Mouse (Mus musculus) embryonic facial prominence, embryonic 11.5 days (tissue): ENCODE results near the gene Vmn2r27. TPM values are rescaled to one million over a fixed set of nuclear protein-coding genes. Genes with fewer than 3 reads are reported as not detected.

ENCODE experiments used
- ATAC-seq: fragments of 200-750 bp; cut with Nextera tagmentation; replicated peaks from 2 replicates; pipeline ENCODE4 v1.8.0; 2017; ENCODE audit warnings: low read depth; ENCODE audit not compliant: insufficient number of reproducible peaks, low FRiP score, low TSS enrichment
- DNase-seq: peaks from one replicate; pipeline ENCODE4 v3.0.0-alpha.2; 2015; ENCODE audit warnings: low spot score
- H3K27ac ChIP-seq: fragments of 300-500 bp; sonication (generic); replicated peaks from 2 replicates; pipeline ENCODE4 v1.5.1; 2014; ENCODE audit warnings: mild to moderate bottlenecking, low read depth, low read length, control low read depth
- H3K27me3 ChIP-seq: fragments of 300-500 bp; sonication (generic); 2 replicates; pipeline ENCODE4 v1.6.1; 2014; ENCODE audit warnings: mild to moderate bottlenecking, low read length, moderate library complexity, mixed read lengths; ENCODE audit not compliant: control insufficient read depth, insufficient read depth
- H3K36me3 ChIP-seq: fragments of 300-500 bp; sonication (generic); replicated peaks from 2 replicates; pipeline ENCODE4 v1.6.1; 2014; ENCODE audit warnings: low read depth, mild to moderate bottlenecking, low read length, moderate library complexity, mixed read lengths; ENCODE audit not compliant: control insufficient read depth, insufficient read depth
- H3K4me1 ChIP-seq: fragments of 300-500 bp; sonication (generic); 2 replicates; pipeline ENCODE4 v1.6.1; 2014; ENCODE audit warnings: low read length, mixed read lengths; ENCODE audit not compliant: control insufficient read depth, insufficient read depth
- H3K4me2 ChIP-seq: fragments of 300-500 bp; sonication (generic); 2 replicates; pipeline ENCODE4 v1.6.1; 2014; ENCODE audit warnings: low read depth, mild to moderate bottlenecking, control low read depth, low read length, moderate library complexity
- H3K4me3 ChIP-seq: fragments of 300-500 bp; sonication (generic); 2 replicates; pipeline ENCODE4 v1.5.1; 2014; ENCODE audit warnings: low read depth, low read length, control low read depth
- H3K9ac ChIP-seq: fragments of 300-500 bp; sonication (generic); replicated peaks from 2 replicates; pipeline ENCODE4 v1.6.1; 2014; ENCODE audit warnings: mild to moderate bottlenecking, control low read depth, low read length
- H3K9me3 ChIP-seq: fragments of 300-500 bp; sonication (generic); replicated peaks from 2 replicates; pipeline ENCODE4 v1.6.1; 2016; ENCODE audit warnings: mild to moderate bottlenecking, low read length, inconsistent platforms, mixed read lengths; ENCODE audit not compliant: control insufficient read depth
- WGBS: fragments of 180-500 bp; shearing (Covaris S2); extraction: QIAGEN DNeasy Blood & Tissue Kit; methylation state at CpG from one replicate; pipeline ENCODE4 v1.1.7; 2014; 5-methylcytosine and 5-hydroxymethylcytosine counted together
- polyA plus RNA-seq: library from polyadenylated mRNA; unstranded; fragments of >200 nt; fragmentation: Nextera tagmentation; extraction: Ambion mirVana; gene quantifications from 2 replicates; pipeline ENCODE4 v1.2.1, GENCODE M21; 2014

Vmn2r27 gene
- not detected in 2 replicates for polyA plus RNA-seq

- no peak within 1 kb of the TSS for H3K27ac ChIP-seq
- no peak for DNase-seq
- H3K9me3 ChIP-seq = no peaks in the 10 kb centered on the region
- no peak within 1 kb of the TSS for H3K9ac ChIP-seq
- no peaks in the 10 kb centered on the region for H3K36me3 ChIP-seq
- no peaks in the 10 kb centered on the region for H3K4me1 ChIP-seq
- ATAC-seq = no peak
- H3K27me3 ChIP-seq = no peaks in the 10 kb centered on the region
- no peak within 1 kb of the TSS for H3K4me3 ChIP-seq
- WGBS = 83% methylated on average over 1 of the region's 1 CpGs
- no peak within 1 kb of the TSS for H3K4me2 ChIP-seq
Measured at GRCm38 (mm10) chr6:124231756-124232155, at the start of gene Vmn2r27. Gene Vmn2r27, minus strand, starts transcription at chr6:124231856.

GRCm38 (mm10) chr6:124278291-124278690 lies 46.6 kb upstream of the Vmn2r27 start:
- no peak for ATAC-seq
- H3K27ac ChIP-seq = no peak overlapping the region
- no peaks in the 10 kb centered on the region for H3K27me3 ChIP-seq
- DNase-seq = no peak
- H3K4me3 ChIP-seq = no peak overlapping the region
- no peaks in the 10 kb centered on the region for H3K36me3 ChIP-seq
- H3K4me2 ChIP-seq = no peak overlapping the region
- no peak overlapping the region for H3K9ac ChIP-seq
- H3K9me3 ChIP-seq = no peaks in the 10 kb centered on the region
- WGBS = 83% methylated on average over 5 of the region's 5 CpGs
- H3K4me1 ChIP-seq = no peaks in the 10 kb centered on the region

- DNase-seq (no peak), ATAC-seq (no peak)
- no peak overlapping the region for H3K27ac ChIP-seq
- H3K4me3 ChIP-seq = no peak overlapping the region
- no peaks in the 10 kb centered on the region for H3K27me3 ChIP-seq
- 68% methylated on average over 5 of the region's 5 CpGs for WGBS
- H3K36me3 ChIP-seq = no peaks in the 10 kb centered on the region
- no peaks in the 10 kb centered on the region for H3K9me3 ChIP-seq
- H3K9ac ChIP-seq = no peak overlapping the region
- H3K4me2 ChIP-seq = no peak overlapping the region
- H3K4me1 ChIP-seq = no peaks in the 10 kb centered on the region
Measured at GRCm38 (mm10) chr6:124277641-124278040, 46.0 kb upstream of the Vmn2r27 start.

GRCm38 (mm10) chr6:124273231-124273880 lies 41.7 kb upstream of the Vmn2r27 start:
- WGBS = 77% methylated on average over 5 of the region's 5 CpGs
- H3K27me3 ChIP-seq = no peaks in the 10 kb centered on the region
- no peak overlapping the region for H3K27ac ChIP-seq
- no peak overlapping the region for H3K9ac ChIP-seq
- DNase-seq = no peak
- H3K9me3 ChIP-seq = no peaks in the 10 kb centered on the region
- no peak overlapping the region for H3K4me2 ChIP-seq
- no peaks in the 10 kb centered on the region for H3K36me3 ChIP-seq
- H3K4me3 ChIP-seq = no peak overlapping the region
- ATAC-seq = no peak
- no peaks in the 10 kb centered on the region for H3K4me1 ChIP-seq

- ATAC-seq (0 out of 2 replicates have a peak, but pooled peaks have one; percentile 49), DNase-seq (peak; percentile 80)
- 3% methylated on average over 3 of the region's 3 CpGs for WGBS
- Histone ChIP-seq H3K4me2 (no peak overlapping the region), H3K27me3 (no peaks in the 10 kb centered on the region), H3K9me3 (no peaks in the 10 kb centered on the region), H3K4me1 (no peaks in the 10 kb centered on the region), H3K27ac (no peak overlapping the region), H3K9ac (no peak overlapping the region), H3K36me3 (no peaks in the 10 kb centered on the region), H3K4me3 (no peak overlapping the region)
Measured at GRCm38 (mm10) chr6:124262696-124263095, 31.0 kb upstream of the Vmn2r27 start.

GRCm38 (mm10) chr6:124260198-124260931 lies 28.7 kb upstream of the Vmn2r27 start:
- Histone ChIP-seq H3K27me3 (no peaks in the 10 kb centered on the region), H3K36me3 (no peaks in the 10 kb centered on the region), H3K27ac (no peak overlapping the region), H3K4me3 (no peak overlapping the region), H3K4me2 (no peak overlapping the region), H3K9me3 (no peaks in the 10 kb centered on the region), H3K4me1 (no peaks in the 10 kb centered on the region), H3K9ac (no peak overlapping the region)
- DNase-seq = peak; percentile 85
- WGBS = 23% methylated on average over 10 of the region's 14 CpGs
- peak; percentile 79 for ATAC-seq

GRCm38 (mm10) chr6:124255721-124256470 lies 24.2 kb upstream of the Vmn2r27 start:
- H3K9ac ChIP-seq = no peak overlapping the region
- WGBS = 22% methylated on average over 6 of the region's 6 CpGs

GRCm38 (mm10) chr6:124202116-124202515 lies 29.5 kb downstream of the Vmn2r27 start:
- H3K27me3 ChIP-seq = no peaks in the 10 kb centered on the region
- DNase-seq (no peak), ATAC-seq (no peak)
- no peak overlapping the region for H3K4me3 ChIP-seq
- no peak overlapping the region for H3K4me2 ChIP-seq
- H3K9ac ChIP-seq = no peak overlapping the region
- H3K27ac ChIP-seq = no peak overlapping the region
- H3K4me1 ChIP-seq = no peaks in the 10 kb centered on the region
- 87% methylated on average over 4 of the region's 4 CpGs for WGBS
- no peaks in the 10 kb centered on the region for H3K36me3 ChIP-seq
- H3K9me3 ChIP-seq = no peaks in the 10 kb centered on the region

More at GRCm38 (mm10) chr6:124255721-124256470, 24.2 kb upstream of the Vmn2r27 start:
- H3K4me2 ChIP-seq = no peak overlapping the region
- DNase-seq (peak; percentile 49), ATAC-seq (no peak)
- no peaks in the 10 kb centered on the region for H3K36me3 ChIP-seq
- H3K4me3 ChIP-seq = no peak overlapping the region
- H3K27ac ChIP-seq = no peak overlapping the region
- no peaks in the 10 kb centered on the region for H3K27me3 ChIP-seq
- no peaks in the 10 kb centered on the region for H3K9me3 ChIP-seq
- H3K4me1 ChIP-seq = no peaks in the 10 kb centered on the region
